Mouse (Mus musculus) common myeloid progenitor, adult 5-6 weeks (primary cell): ENCODE data around the gene Rfpl4. TPM values are rescaled to one million over a fixed set of nuclear protein-coding genes. Genes with fewer than 3 reads are reported as not detected.
A peak's percentile ranks its signal among the peaks of the same experiment; 100 is the strongest.
"Not testable (repeated sequence)": the region's sequence is repeated elsewhere in the genome, so short reads cannot be mapped to it uniquely, and the experiment has no call there.

Experiments
- ATAC-seq: replicated peaks from 2 replicates; pipeline ENCODE4 v1.8.0; 2016; ENCODE audit warnings: low read depth, mild to moderate bottlenecking, moderate TSS enrichment, inconsistent platforms; ENCODE audit not compliant: poor library complexity, severe bottlenecking
- total RNA-seq: library from RNA; stranded (forward); fragments of 200-1000, 187-1606 nt; gene quantifications from 2 replicates; pipeline ENCODE4 v1.2.3, GENCODE M21; 2017

The Rfpl4 gene
- not detected in 2 replicates for total RNA-seq

- ATAC-seq = no peak
Measured at GRCm38 (mm10) chr7:5116850-5117249, at the start of gene Rfpl4. TSS of gene Rfpl4 (minus strand) at chr7:5116950.

GRCm38 (mm10) chr7:5149570-5149969 is 32.8 kb upstream of the Rfpl4 start, which contains the start of gene Vmn1r55:
TSS of gene Vmn1r55 (minus strand) at chr7:5149670.
- not testable (repeated sequence) for ATAC-seq

DNA sequence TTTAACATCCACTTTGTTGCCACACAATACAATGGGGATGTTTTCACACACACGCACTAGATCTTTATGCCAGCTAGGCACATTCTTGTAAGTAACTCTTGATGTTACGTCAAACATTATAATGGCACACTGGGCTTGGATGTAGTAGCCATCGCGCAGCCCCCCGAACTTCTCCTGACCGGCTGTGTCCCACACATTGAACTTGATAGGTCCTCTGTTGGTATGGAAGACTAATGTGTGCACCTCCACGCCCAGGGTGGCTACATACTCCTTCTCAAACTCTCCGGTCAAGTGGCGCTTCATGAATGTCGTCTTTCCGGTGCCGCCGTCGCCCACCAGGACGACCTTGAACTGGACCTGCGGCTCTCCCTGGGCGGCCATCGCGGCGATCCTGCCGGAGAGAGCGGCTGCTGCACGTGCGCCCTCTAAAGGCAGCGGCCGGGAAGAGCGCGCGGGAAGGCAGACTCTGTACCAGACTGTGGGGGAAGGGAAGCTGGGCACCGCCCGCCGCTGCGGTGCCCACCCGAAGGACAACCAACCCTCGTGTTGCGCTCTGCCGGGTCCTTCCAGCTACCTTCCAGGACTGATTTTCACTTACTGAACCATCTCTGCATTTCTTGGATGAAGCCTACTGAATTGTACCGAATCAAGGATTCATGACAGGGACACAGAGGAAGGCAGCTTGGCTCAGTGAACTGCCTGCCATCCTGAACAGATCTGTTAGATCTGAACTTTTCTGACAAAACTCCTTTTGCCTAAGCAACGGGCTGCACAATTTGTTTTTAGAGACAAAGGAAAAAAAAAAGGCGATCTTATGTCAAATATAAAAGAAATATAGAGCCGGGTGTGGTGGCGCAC is 9.0 kb upstream of the Rfpl4 start, which contains the start of gene Rasl2-9:
Gene Rasl2-9 (minus strand): TSS at position 402 of the 858 bp plus-strand sequence.
- ATAC-seq = peak; percentile 100

GRCm38 (mm10) chr7:5125078-5125477 is 8.3 kb upstream of the Rfpl4 start:
- no peak for ATAC-seq

DNA sequence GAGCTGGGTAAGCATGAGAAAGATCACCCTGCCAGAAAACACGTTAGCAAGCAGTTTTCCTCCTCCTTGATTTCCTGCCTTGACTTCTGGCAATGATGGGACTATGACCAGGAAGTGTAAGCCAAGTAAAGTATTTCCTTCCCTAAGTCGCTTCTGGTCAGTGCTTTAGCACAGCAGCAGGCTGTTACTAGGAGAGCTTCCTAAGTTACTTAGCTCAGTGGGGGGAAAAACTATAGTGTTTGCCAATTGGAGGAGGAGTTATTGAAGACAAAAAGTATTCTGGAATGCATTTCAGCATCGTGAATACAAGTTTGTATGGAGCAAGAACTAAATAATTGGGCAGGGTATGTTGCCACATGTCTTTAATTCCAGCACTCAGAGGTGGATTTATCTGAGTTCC is 4.0 kb downstream of the Rfpl4 start:
- no peak for ATAC-seq

DNA sequence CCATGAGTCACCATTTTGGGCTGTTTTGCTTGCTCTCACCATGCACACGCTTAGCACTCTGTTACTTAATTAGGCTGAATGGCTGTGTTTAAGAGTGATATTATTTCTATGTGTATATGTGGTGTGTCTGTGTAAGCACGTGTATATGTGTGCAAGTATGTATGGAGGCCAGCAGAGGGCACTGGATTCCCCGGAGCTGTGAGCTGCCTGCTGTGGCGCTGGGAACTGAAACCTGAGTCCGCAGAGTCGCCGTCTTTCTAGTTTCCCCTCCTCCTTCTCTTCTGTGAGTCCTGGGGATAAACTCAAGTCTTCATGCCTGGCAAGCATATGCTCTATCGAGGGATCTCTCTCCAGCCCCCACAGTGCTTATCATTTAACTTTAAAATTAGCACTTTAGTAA is 7.4 kb downstream of the Rfpl4 start:
- no peak for ATAC-seq

DNA sequence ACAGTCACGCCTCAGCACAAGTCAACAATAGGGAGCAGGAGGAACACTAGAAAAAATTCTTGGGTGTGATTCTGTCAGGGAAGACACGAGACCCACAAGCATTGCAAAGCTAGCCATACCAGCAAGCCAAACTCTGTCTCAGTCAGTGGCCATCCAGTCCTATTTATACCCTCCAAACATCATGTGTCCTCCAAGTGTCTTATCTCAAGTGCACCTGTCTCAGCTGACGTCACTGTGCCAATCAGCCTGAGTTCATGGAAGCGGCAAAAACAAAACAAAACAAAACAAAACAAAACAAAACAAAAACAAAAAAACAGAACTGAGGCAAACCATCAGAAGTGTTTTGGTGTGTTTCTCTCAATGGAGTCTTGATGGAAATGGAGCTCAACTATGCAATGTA is 8.5 kb downstream of the Rfpl4 start:
- no peak for ATAC-seq

GRCm38 (mm10) chr7:5102564-5102963 is 14.2 kb downstream of the Rfpl4 start:
- ATAC-seq = no peak

DNA sequence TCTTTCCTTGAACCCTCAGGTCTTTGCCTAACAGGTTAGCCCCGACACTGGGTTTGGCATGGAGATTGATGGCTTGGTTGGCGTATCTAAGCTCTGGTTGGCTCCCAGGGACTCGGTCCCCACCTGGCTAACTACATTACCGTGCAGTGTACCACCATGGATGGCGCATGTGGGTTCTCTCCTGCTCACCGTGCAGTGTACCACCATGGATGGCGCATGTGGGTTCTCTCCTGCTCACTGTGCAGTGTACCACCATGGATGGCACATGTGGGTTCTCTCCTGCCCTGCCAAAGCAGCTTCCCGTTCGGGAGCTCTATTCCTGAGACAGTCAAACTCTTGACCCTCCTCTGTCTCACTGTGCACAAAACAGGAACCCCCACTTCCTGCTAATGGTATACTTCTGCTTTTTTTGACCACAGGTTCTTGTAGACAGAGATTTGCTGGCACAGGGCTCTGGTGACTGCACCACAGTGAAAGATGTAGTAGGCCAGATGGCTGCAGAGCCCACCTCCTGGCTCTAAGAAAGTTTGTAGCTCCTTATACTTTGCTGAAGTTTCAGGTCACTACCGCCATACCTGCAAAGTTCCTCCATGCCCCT is 15.6 kb downstream of the Rfpl4 start:
- peak; percentile 97 for ATAC-seq

DNA sequence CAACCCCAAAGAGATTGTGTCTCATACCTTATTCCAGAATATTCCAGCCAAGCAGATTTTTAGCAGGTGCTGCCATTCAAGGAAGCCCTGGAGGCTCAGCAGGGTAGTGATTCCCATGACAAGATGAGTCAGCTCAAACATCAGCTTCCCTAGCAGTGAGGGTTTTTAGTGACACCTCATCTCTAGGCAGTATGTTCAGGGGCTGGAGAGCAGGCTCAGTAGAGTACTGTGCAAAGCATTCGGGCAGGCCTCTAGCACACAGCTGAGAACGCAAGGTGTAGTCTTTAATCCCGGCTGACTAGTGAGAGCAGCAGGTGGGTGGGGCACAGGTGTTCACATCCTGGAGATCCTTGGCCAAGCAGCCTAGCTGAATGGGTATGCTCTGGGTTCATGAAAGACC is 17.0 kb downstream of the Rfpl4 start:
- ATAC-seq = no peak

DNA sequence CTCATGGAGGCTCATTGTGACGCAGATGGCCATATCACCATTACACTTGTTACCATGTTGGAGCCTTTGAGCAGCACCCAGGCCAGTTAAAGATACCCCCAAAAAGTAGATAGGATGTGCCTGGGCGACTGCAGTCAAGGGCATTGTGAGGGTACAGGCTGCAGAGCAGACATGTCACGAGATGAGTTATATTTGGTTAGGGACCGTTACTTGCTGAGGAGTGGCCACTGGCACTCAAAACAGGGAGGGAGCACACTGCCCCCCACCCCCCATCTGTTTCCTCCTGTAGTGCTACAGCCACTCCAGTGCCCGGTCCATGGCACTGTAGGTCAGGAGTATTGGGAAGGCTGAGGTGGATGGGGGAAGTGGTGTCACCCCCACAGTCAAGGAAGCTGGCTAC is 18.0 kb downstream of the Rfpl4 start:
- ATAC-seq = no peak

GRCm38 (mm10) chr7:5092831-5093510 is 23.8 kb downstream of the Rfpl4 start:
- no peak for ATAC-seq

DNA sequence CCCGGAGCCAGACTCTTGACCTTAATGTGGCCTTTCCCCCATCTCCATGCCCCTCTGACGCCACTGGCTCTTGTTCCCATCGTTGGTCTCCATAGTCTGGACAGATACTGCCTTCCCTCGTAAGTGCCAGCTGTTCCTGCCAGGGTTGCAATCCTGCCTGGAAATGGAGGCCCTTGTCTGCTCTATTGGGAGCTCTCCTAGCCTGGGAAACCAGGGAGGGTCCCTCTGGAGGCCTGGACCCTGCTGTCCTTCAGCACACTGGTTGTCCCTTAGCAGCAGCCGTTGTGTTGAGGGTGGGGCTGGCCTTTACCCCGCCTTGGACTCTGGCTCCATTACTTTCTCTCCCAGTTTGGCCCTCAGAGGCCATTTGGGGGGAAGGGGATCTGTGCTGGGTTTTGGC is 24.4 kb downstream of the Rfpl4 start:
- ATAC-seq = no peak

- no peak for ATAC-seq
Measured at GRCm38 (mm10) chr7:5091008-5091728, 25.6 kb downstream of the Rfpl4 start.

- ATAC-seq = no peak
Measured at GRCm38 (mm10) chr7:5089853-5090252, 26.9 kb downstream of the Rfpl4 start.

DNA sequence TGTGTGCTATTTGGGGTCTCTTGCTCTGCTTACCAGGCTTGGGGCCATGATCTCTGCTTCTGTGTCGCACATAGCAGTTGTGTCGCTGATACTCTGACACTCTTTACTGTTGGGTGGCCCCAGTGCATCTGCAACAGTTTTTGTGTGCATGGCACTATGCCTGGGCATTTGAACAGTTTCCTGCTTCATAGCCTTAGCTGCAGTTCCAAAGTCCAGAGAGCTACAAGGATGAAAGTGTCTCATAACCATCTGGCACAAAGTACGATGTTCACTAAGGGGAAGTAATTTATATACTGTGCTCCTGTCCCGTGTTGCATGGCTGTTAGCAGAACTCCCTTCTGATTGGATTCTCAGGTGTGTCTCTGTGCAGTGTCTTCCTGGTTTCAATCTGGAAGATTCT is 28.9 kb downstream of the Rfpl4 start:
- ATAC-seq = no peak

DNA sequence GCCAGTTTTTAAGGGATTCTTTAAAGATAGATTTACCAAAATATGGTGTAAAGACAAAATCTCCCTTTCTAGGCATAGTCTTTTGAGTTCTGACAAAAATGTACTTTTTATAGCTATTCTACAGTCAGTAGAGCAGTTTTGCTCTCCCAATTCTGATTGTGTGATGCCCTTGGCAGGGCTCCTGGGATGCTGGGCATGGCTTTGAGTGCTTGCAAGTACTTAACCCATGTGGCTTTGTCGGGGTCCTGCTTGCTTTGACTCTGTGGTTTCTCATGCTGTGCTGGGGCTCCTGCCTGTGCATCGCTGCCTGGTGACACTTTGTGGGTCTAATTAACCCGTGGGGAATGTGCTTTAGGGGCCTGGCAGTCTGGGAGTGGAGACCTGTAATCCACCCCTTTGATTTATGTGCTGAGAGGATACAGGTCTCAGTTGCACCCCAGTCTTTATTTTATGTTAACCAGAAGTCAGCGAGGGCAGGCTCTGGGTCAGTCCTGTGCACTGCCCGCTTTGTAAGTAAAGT is 29.8 kb downstream of the Rfpl4 start:
- ATAC-seq = no peak

GRCm38 (mm10) chr7:5085512-5085911 is 31.2 kb downstream of the Rfpl4 start:
- peak; percentile 47 for ATAC-seq

DNA sequence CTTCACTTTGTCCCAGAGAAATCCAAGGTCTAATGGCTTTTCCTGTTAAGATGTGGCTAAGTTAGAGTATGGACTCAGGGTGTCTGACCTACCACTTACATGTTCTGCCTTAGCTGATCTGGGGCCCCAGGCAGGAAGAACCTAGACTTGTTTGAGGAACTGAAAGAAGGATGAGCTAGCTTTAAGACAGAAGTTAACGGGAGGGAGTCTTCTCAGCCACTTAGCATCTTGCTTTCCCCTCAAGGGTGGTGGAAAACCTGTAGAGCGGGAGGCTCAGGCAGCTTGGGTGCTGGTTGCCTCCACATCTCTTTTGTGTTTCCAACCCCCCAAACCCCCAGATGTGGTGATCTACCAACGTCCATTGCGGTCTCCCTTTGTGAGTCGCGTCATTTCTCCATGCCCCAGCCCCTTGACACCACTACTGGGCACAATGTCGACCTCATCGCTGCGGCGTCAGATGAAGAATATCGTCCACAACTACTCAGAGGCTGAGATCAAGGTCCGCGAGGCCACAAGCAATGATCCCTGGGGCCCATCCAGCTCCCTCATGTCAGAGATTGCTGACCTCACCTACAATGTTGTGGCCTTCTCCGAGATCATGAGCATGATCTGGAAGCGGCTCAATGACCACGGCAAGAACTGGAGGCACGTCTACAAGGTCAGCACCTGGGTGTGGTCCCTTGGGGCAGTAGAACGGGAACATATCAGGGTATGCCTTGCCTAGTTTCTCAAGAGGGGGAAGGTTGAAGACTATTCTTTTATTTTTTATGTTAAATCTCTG is 33.2 kb downstream of the Rfpl4 start:
- peak; percentile 27 for ATAC-seq
